12 mouse cellular contexts compared by ENCODE assay signal in the genomic region with DNA sequence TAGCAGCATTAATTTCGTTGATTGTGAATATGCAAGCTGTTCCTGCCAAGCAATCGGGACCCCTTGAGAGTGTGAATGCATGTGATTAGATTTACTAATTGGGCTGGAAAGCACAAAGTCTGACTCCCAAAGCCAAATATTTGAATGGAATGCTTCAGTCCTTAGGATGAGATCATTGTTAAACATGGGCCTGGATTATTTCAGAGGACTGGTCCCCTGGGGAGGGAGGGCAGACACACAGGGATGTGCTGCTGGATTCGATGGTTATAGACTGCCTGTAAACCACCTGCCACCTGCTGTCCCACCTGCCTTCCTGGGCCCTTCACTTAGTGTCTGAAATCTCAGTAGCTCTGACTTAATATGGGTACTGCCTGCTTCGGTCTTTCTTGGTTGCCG.
A peak's percentile ranks its signal among the peaks of the same experiment; 100 is the strongest.
DNase-seq lines count a peak whose midpoint lies in the region; ATAC-seq and TF ChIP-seq lines count a peak whose summit lies in the region.
"Had no signal": no experiment of that assay in that cellular context is flagged by ENCODE, and none has a peak within 500 bp of the region (broad histone marks: within the 10 kb centered on the region; RNA-seq: fewer than 3 reads in every experiment).

No protein-coding gene starts in this region.

- H3K27ac ChIP-seq in forebrain, embryonic 10.5 days: peak overlapping the region; percentile 44; the same call in 1 of the 2 replicates
- H3K27ac ChIP-seq in hindbrain, postnatal 0 days: peak overlapping the region; percentile 41; the same call in 1 of the 2 replicates
- H3K27ac ChIP-seq: limb, embryonic 13.5 days had no signal

- no peaks in the 10 kb centered on the region for H3K27me3 ChIP-seq in forebrain, embryonic 10.5 days (ENCODE audit: poor library complexity, severe bottlenecking)
- no peaks in the 10 kb centered on the region for H3K27me3 ChIP-seq in hindbrain, postnatal 0 days (ENCODE audit: insufficient read depth, low read length)
- H3K27me3 ChIP-seq: limb, embryonic 13.5 days had no signal

- peaks cover 18% of the 10 kb centered on the region for H3K4me1 ChIP-seq in forebrain, embryonic 10.5 days
- peaks cover 3% of the 10 kb centered on the region; the same call in 1 of the 2 replicates for H3K4me1 ChIP-seq in hindbrain, postnatal 0 days (ENCODE audit: insufficient read depth, low read length)
- H3K4me1 ChIP-seq: limb, embryonic 13.5 days had no signal

- no peak overlapping the region for H3K9ac ChIP-seq in hindbrain, postnatal 0 days (replicated peaks; ENCODE audit: low read length)
- H3K9ac ChIP-seq: limb, embryonic 13.5 days had no signal

- intact Hi-C loops in gastrocnemius, postnatal 14 days (cut with DNase I; ENCODE audit: low total_unique reads): no loop called here
- intact Hi-C loops in gastrocnemius, postnatal 36 days (cut with DNase I): no loop called here

- no peak overlapping the region for H3K4me3 ChIP-seq in forebrain, embryonic 10.5 days
- no peak overlapping the region for H3K4me3 ChIP-seq in hindbrain, postnatal 0 days (ENCODE audit: low read length)
- H3K4me3 ChIP-seq: limb, embryonic 13.5 days had no signal

- peak; percentile 85 for ATAC-seq in hindbrain, postnatal 0 days
- ATAC-seq in megakaryocyte progenitor cell, adult 5-6 weeks (replicated peaks; ENCODE audit: poor library complexity): no peak

- no peak for TF ChIP-seq CTCF in hindbrain, postnatal 0 days (IDR thresholded peaks at IDR 0.05; ENCODE audit: low read depth)

- peaks cover 1% of the 10 kb centered on the region; the same call in 1 of the 2 replicates for H3K9me3 ChIP-seq in forebrain, embryonic 10.5 days
- no peaks in the 10 kb centered on the region for H3K9me3 ChIP-seq in hindbrain, postnatal 0 days (ENCODE audit: low read length)
- H3K9me3 ChIP-seq: limb, embryonic 13.5 days had no signal

- peak; percentile 5 for DNase-seq in gastrocnemius, postnatal 14 days
- no peak for DNase-seq in gastrocnemius, postnatal 36 days
- DNase-seq in MN1 (ENCODE audit: low spot score): peak; percentile 46
- peak; percentile 20 for DNase-seq in forebrain, embryonic 10.5 days (ENCODE audit: extremely low spot score, low spot score)
- DNase-seq in hindbrain, postnatal 0 days (ENCODE audit: low spot score): peak; percentile 78
- no peak for DNase-seq in urinary bladder, postnatal 25 days (ENCODE audit: low spot score)
- DNase-seq in testis, postnatal 14 days (ENCODE audit: low spot score): no peak
- DNase-seq: cerebellum, adult 11 months; kidney, adult 2 months; lung, postnatal 14 days had no signal

- no peaks in the 10 kb centered on the region for H3K36me3 ChIP-seq in forebrain, embryonic 10.5 days (replicated peaks)
- H3K36me3 ChIP-seq in hindbrain, postnatal 0 days (ENCODE audit: insufficient read depth, low read length): no peaks in the 10 kb centered on the region
- H3K36me3 ChIP-seq: limb, embryonic 13.5 days had no signal

- H3K4me2 ChIP-seq in hindbrain, postnatal 0 days (ENCODE audit: low read depth, low read length): no peak overlapping the region; the same call in 1 of the 2 replicates
- H3K4me2 ChIP-seq: limb, embryonic 13.5 days had no signal

- 59% methylated on average over 5 of the region's 5 CpGs for WGBS in forebrain, embryonic 10.5 days
- WGBS in hindbrain, postnatal 0 days: 18% methylated on average over 5 of the region's 5 CpGs

Comparison
In these comparisons a context has a peak if more than half of its experiments do, and no peak if none do; other contexts are left out.
1. DNase-seq: peak in gastrocnemius, postnatal 14 days (single experiment), MN1 (single experiment), forebrain, embryonic 10.5 days (single experiment) and hindbrain, postnatal 0 days (single experiment); none in gastrocnemius, postnatal 36 days (0 of 2), urinary bladder, postnatal 25 days (single experiment) and testis, postnatal 14 days (single experiment).